Mouse (Mus musculus): ENCODE results near the gene Fstl4.

Fstl4 gene

DNA sequence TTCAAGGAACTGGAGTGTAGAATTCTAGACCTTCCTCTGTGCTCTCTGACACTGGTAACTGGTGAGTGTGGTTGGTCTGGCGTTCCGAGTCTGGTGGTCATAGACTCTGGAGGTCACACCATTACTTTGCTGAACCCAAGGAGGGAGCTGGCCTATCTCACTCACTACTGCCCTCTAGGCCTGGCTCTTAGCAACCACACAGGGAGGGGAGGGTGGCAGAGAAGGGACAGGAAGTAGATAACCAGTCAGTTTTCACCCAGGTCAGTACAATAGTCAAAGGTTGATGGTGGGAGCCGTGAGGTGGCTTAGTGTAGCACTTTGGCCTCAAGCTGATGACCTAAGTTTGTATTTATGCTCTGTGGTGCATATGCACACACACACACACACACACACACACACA lies 255.1 kb downstream of the Fstl4 start:
- DNase-seq (ENCODE audit: low spot score in 2 of 2) = no peak

DNA sequence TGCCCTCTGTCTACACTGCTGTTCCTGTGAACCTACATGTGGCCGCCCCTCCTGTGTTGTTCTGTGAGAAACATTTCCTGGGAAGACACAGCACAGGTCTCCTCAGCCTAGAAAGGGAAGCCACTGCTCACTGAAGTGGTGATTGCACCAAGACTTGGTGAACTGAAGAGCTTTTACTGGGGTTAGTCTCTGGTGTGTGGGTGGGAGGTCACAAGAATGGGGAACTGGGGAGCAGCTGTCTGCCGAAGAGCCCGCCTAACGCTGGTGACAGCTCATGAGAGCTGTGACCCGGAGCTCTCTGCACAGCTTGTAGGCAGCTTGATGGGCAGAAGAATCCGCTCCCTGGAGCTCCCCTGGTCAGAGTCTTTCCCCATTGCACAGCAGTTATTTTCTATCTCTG lies 260.0 kb downstream of the Fstl4 start:
- no peak for DNase-seq (ENCODE audit: low spot score in 2 of 2)

DNA sequence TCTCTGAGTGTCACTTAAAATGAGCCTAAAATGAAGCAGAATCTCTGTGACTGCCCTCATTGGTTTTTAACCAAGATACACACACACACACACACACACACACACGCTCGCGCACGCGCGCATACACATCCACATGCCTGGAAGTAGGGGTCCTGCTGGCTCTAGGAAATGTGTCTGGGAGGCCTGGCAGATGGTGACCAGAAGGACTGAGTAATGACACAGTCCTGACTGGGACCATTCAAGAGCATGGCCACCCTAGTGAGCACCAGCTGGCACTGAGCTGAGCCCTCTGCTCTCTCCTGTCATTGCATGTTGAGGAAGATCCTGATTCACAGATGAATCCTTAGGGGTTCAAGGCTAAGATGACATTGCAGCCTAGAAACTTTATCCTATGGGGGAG lies 261.3 kb downstream of the Fstl4 start:
- DNase-seq (ENCODE audit: low spot score in 2 of 2) = no peak

DNA sequence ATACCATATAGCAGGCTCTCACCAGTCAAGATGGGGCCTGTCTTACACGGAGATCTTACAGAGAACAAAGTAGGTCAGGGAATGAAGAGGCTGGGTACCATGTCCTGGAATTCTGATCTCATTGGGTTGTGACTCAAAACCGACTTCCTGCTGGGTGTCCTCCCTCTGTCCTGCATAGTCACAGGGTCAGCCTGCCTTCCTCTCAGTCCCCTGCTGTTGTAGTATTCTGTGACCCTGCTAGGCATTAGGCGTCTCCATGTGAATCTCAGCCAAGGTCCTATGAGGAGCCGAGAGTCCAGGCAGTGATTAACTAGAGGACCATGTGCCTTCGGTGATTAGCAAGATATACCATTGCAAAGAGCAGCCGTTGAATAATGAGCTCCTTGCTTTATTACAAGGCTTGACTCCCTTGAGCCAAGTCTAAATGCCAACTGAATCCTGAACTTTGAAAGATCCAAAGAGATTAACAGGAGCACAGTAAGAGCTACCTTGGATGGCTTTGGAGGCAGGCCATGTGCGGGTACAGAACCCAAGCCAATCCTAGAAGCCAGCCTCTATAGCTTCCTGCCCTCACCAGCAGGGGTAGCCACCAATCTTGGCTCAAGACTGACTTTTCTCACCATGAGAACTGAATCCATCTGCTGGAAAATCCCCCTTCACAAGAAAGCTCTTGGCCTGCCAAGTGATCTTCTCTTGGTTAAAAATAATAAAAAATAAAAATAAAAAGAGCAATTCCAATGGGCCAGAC lies 264.2 kb downstream of the Fstl4 start:
- DNase-seq (ENCODE audit: low spot score in 2 of 2) = no peak

DNA sequence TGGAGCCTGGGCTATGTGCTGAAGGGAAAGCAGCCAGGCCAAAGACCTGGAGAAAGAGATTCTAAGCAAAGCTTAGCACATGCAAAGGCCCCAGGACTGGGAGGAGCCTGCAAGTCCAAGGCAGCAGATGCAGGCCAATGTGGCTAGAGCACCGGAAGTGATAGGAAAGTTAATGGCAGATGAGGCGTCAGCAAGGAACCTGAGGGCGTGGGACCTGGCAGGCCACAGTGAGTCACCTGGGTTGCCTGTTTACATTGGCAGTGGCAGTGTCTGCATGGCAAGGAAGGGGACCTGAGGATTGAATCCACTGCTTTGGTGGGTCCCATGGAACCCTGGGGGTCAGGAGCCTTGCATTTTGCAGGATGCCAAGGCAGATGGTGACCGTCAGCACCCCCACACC lies 267.3 kb downstream of the Fstl4 start:
- DNase-seq (ENCODE audit: low spot score in 2 of 2) = no peak

DNA sequence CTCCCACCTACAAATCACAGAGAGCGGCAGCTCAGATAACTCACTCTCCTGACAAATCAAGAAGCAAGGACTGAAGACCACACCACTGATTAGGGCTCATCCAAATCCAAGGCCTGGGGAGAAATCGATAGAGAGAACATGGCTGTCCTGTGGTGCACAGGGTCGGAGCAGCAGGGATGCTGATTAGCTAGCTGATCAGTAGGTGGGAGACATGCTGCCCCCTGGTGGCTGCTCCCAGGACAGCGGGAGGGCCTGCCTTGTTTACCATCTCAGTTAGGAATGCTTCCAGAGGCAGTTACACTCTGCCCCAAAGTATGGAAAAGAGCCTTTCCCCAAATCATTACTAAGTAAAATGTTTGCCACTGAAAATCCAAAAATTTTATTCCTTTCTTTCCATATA lies 267.9 kb downstream of the Fstl4 start:
- DNase-seq (ENCODE audit: low spot score in 2 of 2) = peak; percentile 51 to 73

DNA sequence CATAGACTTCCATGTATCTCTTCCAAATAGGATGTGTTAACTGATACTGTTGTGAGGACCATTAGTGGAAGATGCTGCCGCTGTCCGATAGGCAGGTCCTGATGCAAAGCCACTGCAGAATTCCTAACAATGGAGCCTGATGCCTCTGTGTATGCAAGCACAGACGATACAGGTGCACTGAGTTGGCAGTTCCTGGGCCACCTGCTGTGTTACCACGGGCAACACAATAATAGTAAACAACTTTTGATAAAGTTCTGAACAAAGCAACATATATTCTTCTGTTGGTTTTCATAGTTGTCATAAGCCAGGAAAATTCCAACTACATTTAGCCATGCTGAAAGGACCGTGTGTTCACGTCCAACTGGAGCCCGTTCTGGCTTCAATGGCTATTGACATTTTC lies 271.0 kb downstream of the Fstl4 start:
- DNase-seq (ENCODE audit: low spot score in 2 of 2) = no peak

DNA sequence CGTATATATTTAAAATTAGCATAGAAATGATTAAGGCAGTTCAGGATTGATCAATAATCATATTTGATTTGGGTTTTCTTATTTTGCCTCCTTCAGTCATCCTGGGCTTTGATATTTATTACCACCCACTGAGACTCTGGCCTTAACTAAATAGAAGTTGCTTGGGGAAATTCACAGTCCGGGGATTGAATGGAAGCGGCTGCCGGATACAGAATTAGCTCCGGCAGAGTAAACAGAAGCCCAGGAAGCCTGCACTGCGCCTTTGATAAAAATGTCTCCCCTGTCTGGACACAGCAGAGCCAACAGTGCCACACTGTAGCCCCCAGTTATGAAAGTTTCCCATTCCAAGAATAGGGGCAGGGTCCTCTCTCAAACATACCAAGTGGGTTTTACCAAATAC lies 282.4 kb downstream of the Fstl4 start:
- no peak for DNase-seq (ENCODE audit: low spot score in 2 of 2)

DNA sequence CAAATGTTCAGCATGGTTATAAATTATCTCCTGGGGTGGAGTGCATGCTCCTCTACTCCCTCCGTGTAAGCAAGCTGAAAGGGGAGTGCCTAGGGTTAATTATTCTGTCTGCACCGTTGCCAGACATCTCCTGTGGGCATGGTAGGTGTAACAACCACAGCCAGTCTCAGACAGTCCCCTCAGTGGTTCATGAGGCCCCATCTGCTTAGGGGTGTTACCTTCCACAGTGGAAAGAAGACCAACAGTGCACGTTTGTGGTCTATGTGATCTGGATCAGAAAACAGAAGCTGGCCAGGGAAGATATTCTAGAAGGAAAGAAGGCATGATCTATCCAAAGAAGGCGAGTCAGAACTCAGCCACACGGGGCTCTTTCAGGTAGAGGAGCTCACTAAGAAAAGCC lies 289.7 kb downstream of the Fstl4 start:
- no peak for DNase-seq (ENCODE audit: low spot score in 2 of 2)

DNA sequence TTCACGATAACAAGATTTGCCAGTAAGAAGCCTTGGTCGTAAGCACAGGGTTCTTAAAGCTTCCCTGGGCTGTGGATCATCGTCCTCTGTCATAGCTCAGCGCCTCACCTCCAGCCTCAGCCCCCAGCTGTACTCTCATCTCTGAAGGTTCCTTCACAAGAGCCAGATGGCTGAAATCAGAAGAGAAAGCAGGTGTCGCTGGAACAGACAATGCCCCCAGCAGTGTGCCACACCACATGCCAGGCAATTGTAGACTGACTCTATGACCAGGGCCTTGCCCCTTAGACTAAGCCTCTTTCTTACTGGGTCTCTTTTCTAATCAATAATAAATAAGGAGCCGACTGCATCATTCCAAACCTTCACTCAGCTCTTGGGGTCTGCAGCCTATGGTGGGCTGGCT lies 291.5 kb downstream of the Fstl4 start:
- DNase-seq (ENCODE audit: low spot score in 2 of 2) = no peak

DNA sequence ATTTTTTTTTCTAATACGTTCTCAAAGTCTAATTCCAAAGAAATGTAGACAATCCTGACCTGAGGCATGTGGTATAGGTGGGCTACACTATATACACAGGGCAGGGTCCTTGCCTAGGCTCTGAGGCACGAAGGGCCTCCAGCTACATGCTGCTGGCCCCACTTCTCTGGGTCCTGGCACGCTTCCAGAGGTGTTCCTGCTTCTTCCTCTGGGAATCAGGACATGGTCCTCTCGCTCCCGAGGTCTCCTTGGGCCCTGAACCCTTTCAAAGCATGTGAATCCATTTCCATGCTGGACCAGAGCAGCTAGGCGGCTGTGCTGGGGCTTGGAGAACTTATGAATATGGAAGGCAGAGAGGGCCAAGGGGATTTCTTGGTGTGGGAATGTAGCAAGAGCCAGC lies 292.3 kb downstream of the Fstl4 start:
- no peak for DNase-seq (ENCODE audit: low spot score in 2 of 2)

DNA sequence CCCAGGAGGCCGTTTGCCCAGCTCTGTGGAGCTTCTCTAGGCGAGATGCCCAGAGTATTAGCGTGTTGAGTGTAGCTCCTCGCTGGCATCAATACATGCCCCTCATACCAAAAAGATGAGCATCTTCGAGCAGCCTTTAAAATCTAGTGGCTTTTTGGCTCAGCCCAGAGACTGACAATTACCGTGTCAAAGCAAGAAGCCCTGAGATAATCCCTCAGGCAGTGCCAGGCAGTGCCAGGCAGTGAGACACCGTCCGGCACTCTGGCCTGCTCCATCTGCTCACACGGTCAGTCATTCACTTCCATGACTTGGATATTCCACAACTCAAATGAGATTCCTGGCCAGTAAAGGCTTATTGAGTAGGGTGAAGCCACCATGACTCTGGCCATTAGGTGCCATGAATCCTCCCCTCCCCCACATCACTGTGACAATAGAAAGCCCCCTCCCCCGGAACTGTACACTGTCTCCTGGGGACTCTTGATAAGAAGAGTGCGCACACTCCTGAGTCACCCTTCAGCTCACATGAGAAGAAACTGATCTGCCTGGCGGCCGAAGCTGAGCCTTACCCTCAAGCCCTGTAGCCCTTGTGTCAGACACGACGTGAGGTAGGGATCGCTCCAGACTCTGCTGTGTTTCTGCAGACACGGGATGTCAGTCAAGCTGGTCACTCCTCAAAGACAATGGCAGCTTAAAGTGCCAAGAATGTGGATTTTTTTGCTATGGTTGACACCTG lies 293.6 kb downstream of the Fstl4 start:
- DNase-seq (ENCODE audit: low spot score in 2 of 2) = no peak

DNA sequence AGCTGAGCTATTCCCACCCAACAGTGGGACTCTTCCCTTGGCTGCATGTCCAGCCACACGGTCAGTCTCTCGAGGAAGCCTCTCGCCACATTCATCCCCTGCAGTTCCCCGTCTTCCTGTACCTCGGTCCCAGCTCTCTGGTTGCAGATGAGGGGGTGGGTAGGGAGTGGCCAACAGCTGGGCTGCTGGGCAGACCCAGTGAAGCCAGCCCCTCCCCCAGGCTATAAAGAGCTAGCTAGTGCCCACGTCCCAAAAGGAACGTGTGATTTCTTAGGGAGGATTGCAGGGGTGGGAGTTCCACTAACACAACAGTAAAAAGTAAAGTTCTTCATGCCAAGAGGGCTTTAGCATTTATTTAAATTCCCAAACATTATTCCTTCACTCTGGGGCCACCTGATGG lies 294.1 kb downstream of the Fstl4 start:
- no peak for DNase-seq (ENCODE audit: low spot score in 2 of 2)

DNA sequence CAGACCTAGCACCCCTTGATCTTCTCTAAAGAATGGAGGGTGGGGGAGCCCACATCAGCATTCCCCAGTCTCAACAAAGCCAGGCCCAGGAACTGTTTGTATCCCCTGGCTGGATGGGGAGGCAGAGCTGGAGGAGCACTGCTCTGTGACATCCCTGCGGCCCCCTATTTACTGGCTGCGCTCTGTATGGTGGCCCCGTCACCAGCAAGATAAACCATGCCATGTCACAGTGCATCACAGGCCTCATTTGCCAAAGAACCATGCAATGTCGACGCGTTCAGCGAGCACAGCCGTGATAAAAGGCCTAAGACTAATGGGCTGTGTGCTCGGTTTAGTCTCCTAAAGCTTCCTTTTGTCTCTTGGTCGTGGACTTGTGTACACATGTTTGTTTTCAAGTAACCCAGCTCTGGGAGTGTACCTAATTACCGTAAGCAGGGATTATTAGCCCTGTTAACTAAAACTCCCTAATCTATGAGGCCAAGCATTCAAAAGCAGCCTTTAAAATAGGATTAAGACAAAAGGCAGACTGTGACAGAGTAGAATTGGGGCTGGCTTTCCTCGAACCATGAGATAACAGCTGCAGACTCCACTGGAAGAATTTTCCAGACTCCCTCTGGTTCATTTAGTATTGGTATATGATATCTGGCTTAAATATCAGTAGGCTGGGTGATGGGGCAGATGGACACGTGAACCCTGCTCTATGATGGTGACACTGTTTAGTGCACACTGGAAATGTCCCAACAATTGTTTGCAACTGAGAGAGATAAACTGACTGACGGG lies 303.5 kb downstream of the Fstl4 start:
- DNase-seq (ENCODE audit: low spot score in 2 of 2) = no peak

DNA sequence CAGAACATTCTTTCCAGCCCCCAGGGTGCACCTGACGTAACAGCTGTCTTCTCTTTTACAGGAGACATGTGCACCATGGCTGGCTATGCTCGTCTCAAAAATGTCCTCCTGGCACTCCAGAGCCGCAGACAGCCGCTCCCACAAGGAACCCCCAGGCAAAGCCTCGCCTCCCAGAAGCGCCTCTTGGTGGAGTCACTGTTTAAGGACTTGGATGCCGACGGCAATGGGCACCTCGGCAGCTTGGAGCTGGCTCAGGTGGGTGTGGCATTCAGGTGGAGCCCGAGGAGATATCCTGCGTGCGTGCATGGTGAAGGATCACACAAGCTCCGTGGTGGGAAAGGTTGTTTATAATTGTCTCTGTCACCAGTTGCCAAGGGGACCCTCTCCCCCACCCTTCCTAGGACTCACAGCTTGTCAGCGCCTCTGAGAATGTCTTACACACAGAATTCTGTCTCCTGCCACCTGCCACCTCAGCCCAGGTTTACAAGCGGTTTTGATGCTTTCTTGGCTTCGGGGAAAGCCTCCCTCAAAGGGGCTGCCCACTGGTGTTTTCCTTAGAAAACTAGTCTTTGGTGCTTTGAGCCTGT lies 304.1 kb downstream of the Fstl4 start:
- DNase-seq (ENCODE audit: low spot score in 2 of 2) = no peak

DNA sequence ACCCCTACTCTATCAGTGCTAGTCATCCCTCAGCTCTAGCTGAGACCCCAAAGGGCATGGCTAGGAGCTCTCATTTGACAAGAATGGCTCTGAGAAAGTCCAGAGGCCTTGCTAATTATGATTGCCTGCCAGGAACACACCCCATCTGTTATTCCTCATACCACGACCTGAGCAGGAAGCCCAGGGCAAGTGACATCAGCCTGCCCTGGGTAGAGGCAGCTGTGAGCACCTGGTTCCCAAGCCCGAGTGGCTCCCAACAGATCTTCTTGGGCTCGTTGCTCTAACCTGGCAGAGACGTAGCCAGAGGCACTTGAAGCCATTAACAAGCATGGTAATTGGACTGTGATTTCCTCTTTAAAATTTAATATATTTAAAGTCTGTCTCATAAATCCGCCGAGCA lies 305.3 kb downstream of the Fstl4 start:
- no peak for DNase-seq (ENCODE audit: low spot score in 2 of 2)

DNA sequence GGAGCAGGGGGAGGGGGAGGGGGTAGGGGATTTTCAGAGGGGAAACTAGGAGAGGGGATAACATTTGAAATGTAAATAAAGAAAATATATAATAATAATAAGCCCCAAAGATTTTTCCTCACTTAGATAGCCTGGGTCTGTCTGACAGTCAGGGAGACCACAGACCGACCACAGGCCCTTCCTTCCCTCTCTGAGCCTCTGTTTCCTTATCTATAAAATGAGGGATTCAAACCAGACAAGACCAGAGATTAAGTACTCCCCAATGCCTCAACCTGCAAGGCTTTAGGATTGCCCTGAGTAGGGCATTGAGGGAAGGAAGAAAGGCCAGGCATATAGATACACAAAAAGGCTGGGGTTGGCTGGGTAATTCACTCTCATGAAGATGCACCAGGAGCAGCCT lies 307.2 kb downstream of the Fstl4 start:
- DNase-seq (ENCODE audit: low spot score in 2 of 2) = no peak

DNA sequence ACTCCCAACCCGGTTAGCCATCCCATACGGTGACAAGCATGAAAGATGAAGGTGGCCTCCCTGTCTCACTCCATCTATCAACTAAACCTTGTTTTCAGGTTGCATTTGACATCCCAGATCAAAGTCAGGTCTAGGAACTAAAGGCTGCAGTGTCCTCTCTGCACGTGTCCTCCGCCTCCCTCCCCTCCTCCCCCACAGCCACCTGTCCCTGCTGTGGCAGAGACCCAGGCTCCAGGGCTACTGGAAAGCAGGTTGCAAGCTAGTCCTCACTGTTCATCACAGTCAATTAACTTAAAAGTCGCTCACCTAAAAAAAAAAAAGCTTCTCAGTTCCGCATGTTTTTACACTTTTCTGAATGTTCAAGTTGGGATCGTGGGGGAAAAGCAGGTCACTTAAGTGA lies 313.2 kb downstream of the Fstl4 start:
- no peak for DNase-seq (ENCODE audit: low spot score in 2 of 2)

DNA sequence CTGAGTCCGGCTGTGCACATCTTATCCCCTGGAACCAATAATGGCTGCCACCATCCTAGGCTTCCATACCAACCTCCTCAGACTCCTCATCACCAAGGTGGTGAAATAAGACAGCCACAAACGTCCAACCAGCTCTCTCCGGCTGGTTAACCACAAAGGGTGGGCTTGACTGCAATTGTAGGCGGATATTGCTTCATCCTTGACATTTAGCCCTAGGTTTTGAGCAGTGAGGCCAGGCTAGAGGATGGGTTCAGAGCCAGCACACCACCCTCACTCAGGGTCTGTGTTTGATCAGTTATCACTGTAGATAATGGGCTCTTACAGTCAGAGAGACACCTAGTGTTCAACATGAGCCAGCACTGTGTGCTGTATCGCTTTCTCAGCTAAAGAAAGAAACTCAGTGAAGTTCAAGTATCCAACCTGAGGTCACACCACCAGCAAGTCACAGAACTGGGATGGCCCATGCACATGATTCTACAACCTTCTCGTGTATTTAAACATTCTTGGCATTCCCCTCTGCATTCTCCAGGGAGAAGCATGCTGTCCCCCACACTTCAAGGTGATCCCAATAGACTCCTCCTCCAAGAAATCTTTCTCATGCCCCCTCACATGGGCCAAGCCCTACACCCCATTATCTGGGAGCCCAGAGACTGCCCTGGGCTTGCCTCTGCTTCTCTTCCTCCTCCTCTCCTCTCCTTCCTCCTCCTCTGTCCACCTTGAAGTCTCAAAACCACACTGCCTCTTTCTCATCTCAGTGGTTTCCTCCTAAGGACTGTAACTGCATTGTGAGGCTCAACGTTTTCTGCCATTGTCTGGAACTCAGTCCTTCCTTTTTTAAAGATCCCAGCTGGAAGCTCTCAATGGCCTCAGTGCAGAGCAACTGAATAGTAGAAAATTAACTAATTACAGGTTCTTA lies 314.2 kb downstream of the Fstl4 start:
- no peak for DNase-seq (ENCODE audit: low spot score in 2 of 2)

DNA sequence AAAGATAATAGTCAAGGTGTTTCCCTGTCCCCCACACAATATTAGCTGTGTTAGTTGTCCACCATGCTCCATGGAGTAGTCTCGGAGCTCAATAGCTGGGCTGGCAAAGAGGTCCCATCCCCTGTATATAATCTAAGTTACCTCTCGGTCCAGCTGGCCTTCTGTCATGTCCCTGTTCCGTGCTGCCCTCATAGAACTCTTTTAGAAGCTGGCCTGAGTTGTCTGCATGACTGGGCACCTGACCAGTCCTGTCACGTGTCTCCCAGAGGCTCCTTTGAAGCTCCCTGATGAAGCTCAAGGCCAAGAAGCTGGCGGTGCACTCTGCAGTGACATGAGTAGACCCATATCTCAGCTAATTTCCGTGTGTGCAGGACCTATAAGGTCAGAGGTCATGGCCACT lies 316.9 kb downstream of the Fstl4 start:
- DNase-seq (ENCODE audit: low spot score in 2 of 2) = no peak

DNA sequence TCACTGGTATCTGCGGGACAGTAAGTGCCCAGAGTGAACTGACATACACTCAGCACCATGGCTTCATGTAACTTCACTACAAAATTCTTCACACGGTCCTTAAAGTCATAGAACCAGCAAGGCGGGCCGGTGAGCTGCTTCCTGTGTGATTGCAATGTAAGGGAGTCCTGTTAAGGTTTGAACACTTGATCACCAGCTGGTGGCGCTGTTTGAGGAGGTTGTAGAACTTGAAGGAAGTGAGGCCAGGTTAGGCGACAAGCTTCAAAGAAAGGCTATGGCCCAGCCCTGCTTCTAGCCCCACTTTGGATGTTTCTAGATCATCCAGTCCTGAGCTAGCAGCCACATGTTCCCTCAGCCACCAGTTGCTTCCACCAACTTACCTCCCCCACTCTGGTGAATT lies 320.9 kb downstream of the Fstl4 start:
- no peak for DNase-seq (ENCODE audit: low spot score in 2 of 2)
